Mouse (Mus musculus) brain, embryonic 14.5 days (tissue): ENCODE data around the gene Akr1c6. TPM values are rescaled to one million over a fixed set of nuclear protein-coding genes. Genes with fewer than 3 reads are reported as not detected.
"Not testable (repeated sequence)": the region's sequence is repeated elsewhere in the genome, so short reads cannot be mapped to it uniquely, and the experiment has no call there.

Experiments
- DNase-seq: peaks from one replicate; pipeline ENCODE4 v3.0.0-alpha.2; 2011; ENCODE audit warnings: low read depth
- CTCF ChIP-seq: fragments of 200-500 bp; IDR thresholded peaks from 2 replicates; pipeline ENCODE4 v1.5.1; 2012; ENCODE audit warnings: inconsistent platforms, mild to moderate bottlenecking, moderate library complexity, borderline replicate concordance; ENCODE audit not compliant: insufficient read depth, insufficient read length; ENCODE audit errors: extremely low read depth
- POLR2A ChIP-seq: fragments of 200-500 bp; IDR thresholded peaks from 2 replicates; pipeline ENCODE4 v1.6.1; 2012; ENCODE audit warnings: mild to moderate bottlenecking, inconsistent platforms, borderline replicate concordance; ENCODE audit not compliant: poor library complexity, insufficient read depth, insufficient read length, severe bottlenecking; ENCODE audit errors: extremely low read depth
- polyA plus RNA-seq: library from polyadenylated mRNA; depleted of rRNA; stranded (reverse); fragments of >200 nt; gene quantifications from 2 replicates; pipeline ENCODE4 v1.2.3, GENCODE M21; 2012; rRNA removed

Akr1c6 gene
- polyA plus RNA-seq = not detected in 2 replicates

DNA sequence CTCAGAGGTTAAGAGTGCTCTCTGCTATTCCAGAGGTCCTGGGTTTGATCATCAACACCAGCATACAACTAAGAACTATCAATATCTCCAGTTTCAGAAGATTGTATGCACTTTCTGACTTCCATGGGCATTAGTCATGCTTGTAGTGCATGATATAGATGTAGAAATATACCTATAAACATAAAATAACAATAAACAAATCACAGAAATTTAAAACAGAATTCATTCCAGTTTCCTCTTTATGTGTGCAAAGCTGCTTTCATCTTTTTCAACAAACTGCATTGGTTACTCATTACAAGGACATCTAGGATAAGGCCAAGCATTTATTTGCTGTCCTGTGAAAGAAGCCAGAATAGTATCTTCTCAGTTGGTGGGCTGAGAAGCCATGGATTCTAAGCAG is at the start of gene Akr1c6:
Akr1c6 (plus strand) TSS at position 301 of the 400 bp plus-strand sequence.
- TF ChIP-seq POLR2A (no peak), CTCF (no peak)
- DNase-seq = no peak

DNA sequence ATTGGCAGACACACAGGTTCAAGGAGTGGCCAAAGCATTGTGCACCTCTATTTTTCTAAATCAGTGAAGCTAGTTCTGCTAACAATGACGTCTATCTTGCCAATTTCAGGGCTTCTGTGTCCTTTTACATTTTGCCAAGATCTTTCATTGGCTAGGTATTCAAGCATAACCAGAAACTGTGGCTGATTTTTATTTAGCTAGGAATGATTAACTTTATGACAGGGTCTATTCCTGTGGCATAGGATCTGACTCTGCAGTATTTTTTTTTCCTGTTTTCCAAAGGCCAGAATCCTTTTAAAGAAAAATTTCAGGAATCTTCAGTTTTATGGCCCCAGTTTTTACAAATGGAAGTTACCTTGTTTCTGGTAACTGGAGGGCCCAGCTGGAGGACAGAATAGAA is 49.2 kb upstream of the Akr1c6 start:
- no peak for DNase-seq
- no peak for TF ChIP-seq POLR2A
- no peak for TF ChIP-seq CTCF

DNA sequence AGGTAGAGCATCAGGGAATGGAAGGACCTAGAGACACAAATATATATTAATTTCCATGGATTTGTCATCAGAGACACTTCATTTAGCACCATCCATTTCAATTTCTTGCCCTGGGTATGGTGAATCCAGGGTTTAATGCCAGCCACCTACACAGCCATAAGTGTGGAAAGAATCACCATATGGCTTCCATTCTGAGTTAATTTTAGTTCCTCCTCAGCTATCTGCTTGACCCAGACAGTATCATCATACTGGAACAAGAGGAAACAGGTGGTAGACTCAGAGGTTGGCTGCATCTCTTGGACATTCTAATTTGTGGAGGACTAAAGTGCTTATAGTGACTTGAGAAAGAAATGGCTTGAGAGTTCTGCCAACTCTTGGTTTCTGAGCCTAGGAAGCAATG is 48.6 kb upstream of the Akr1c6 start:
- TF ChIP-seq POLR2A (no peak), CTCF (no peak)
- no peak for DNase-seq

DNA sequence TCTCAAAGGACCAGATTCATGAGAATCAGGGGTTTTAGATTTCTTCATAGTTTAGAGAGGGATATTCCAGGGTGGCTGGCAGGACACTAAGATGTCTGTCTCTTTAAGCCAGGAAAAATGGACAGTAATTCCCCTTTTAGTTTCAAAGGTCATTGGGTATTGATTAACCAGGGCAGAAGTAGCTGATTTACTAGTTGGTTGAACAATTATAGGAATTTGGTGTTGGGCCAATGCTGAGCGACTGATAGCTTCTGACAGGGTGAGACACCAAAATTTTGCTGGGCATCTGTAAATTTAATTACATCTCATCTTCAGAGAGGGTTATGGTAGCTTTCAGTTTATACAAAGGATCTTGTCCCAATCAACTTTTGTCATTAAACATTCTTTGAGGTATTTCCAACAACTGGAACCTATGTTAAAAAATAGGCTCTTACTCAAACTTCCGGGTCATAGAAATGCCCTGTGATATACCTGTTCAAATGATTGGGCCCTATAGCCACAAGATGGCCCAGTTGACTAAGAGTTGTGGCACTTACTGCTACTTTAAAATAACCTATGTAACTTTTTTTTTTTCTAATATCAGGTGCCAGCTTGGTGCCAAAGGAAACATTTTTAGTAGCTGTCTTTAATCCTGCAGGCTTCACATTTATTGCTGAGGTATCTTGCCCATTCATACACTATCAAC is 45.2 kb upstream of the Akr1c6 start:
- TF ChIP-seq POLR2A (no peak), CTCF (no peak)
- no peak for DNase-seq

DNA sequence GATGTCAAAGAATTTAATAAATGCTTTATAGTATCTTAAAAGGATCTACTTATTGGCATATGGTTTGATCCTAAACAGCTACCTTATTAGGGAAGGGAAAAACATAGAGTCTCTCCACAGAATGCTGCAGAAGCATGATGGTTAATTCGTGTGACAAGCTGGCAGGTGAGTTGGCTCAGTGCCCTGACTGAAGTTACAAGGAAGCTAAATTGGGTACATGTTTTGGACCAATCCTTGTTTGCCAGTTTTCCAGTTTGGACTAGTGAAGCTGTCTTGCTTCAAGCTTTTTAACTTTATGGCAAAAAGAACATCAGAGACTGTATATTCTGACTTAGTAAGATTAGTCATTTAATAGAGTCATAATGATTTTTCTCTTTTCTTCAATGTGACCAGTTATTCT is 33.7 kb upstream of the Akr1c6 start:
- not testable (repeated sequence) for DNase-seq

DNA sequence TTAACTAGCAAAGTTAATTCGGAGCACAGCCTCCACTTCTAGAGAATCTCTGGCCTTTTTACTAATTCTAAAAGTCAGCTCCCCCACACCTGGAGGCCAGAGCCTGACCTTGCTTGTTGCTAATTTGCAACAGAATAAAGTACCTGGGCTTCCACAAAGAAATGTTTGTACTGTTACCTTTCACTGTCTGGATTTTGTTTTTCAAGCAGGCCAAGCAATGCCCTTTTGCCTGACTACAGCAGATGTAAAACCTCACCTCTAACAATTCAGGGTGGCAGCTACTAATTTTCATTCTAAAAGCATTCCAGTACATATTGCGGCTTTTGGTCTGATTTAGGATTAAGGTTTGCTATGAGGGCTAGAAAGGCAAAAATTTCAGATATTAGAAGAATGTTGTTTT is 33.3 kb upstream of the Akr1c6 start:
- no peak for TF ChIP-seq POLR2A
- TF ChIP-seq CTCF = no peak

DNA sequence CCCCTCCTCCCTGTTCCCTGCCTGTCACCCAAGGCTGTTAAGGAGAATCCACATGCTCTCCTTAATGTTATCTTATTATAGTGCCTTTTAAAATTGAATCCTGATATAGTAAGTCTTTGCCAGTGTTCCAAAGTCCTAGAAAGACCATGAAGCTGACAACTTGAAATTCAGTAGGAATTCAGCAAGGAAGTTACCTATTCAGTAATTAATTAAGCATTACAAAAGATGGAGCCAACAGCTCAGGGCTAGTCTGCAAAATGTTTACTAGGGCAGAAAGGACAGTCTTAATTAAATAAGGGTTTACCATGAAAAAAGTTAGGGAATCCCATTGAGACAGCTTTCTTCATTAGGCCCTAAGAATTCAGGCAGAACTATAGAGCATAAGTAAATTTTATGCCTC is 31.9 kb upstream of the Akr1c6 start:
- DNase-seq = no peak
- TF ChIP-seq CTCF (no peak), POLR2A (no peak)

More for the DNA sequence above, 33.3 kb upstream of the Akr1c6 start:
- DNase-seq = no peak

DNA sequence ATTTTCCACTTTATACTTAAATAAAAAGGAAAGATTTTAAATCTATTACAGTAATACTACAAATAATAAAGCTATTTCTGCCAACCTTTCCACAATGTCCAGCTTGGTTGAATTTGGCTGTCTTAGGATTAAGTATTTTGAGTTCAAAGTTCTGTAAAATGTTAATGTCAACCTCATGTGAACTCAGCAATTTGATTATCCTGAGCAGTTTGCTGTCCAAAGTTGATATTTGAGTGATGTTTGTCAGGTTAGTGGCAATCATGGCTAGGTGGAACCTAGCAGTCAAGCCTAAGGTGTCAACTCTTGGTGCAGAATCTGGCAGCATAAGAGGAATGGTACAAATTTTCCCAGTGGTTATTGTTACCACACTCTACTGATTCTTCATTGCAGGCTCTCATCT is 29.4 kb upstream of the Akr1c6 start:
- TF ChIP-seq POLR2A (no peak), CTCF (no peak)
- no peak for DNase-seq

DNA sequence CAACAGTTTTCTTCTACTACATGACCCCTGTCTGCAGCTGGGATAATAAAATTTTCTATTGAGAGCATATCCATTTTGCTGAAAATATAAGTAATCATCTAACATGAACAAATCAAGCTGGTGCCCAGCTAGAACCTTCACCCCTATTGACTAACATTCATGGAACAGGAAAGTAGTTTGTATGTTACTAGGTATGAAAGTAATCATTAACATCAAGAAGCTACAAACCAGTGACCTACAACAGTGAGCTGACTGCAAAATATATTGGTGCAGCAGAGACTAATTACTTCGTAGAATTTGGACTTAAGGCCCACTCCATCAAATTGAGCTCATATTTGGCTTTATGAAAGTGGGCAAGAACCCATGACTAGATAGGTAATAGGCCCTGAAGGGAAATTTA is 27.3 kb upstream of the Akr1c6 start:
- no peak for TF ChIP-seq CTCF
- no peak for TF ChIP-seq POLR2A

DNA sequence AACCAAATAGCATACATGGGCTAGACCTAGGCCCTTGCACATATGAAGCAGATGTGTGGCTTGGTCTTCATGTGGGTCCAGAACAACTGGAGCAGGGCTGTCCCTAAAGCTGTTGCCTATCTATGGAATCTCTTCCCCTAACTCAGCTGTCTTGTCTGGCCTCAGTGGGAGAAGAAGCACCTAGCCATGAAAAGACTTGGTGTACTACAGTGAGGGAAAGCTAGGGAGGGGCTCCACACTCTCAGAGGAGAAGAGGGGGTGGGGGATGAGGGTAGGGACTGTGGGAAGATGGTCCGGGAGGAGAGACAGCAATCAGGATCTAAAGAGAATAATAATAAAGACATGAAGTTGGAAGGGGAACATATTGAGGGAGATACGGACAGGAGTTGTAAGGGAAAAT is 5.5 kb upstream of the Akr1c6 start:
- DNase-seq = no peak
- TF ChIP-seq POLR2A (no peak), CTCF (no peak)

More for the DNA sequence above, 27.3 kb upstream of the Akr1c6 start:
- no peak for DNase-seq

DNA sequence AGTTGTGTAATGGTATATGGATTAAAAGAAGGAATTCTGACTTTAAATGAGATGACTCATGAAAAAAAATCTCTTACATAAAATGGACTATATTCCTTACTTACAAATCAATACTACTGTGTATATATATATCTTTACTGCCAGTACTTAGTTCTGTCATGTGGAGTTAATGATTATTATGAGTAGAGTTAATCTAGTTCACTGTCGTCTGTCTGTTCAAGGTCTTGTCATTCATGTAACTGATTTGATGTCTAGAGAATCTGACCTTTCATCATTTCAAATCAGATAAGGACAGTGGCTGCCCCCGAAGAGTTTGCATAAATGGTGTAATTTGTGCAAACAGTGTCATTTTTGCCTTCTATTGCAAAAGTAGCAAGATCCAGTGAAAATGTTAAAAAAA is 5.1 kb upstream of the Akr1c6 start:
- DNase-seq = no peak
- no peak for TF ChIP-seq POLR2A
- TF ChIP-seq CTCF = no peak

DNA sequence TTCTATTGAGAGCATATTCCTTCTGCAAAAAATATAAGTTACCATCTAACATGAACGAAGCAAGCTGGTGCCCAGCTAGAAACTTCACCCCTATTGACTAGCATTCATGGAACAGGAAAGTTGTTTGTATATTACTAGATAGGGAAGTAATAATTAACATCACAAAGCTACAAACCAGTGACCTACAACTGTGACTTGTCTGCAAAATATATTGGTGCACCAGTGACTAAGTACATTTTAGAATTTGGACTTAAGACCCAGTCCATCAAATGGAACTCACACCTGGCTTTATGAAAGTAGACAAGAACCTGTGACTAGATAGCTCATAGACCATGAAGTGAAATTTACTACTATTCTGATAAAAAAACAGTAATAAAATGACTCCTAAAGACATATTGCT is 3.0 kb upstream of the Akr1c6 start:
- no peak for DNase-seq
- TF ChIP-seq POLR2A = no peak

DNA sequence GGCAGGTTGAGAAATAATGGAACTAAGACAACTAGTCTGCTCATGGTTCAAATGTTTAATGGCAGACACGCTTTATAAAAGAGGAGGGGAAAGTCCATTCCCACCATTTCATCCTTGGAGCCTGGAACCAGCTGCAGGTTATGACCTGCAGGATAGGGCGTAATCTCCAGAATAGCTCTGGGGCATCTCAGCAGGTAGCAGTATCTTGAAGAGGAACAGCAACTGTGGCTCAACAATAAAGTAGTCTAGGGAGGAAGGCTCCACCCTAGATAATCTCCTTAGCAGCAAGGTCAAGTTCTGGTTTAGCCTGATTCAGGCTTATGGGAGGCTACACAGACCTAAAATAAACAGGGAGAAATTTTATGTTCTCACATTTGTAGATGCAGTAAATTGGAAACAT is 31.5 kb downstream of the Akr1c6 start:
- TF ChIP-seq CTCF (no peak), POLR2A (no peak)
- DNase-seq = no peak

DNA sequence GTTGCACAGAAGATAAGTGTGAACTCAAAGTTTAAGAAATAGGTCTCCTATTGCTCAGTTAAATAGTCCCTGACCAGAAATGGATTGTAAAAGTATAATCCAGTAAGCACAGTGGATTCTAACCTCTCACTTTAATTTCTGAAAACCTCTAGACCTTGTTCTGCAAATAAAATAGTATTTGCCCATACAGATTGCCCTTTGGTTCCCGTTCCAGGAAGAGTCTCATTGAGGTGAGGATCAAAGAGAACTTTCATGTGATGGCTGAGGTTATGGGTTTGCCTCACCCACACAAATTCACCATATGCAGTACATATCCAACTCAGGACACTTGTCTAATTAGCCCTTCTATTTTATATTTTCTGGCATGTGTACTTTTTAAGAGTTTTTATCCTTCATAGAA is 33.8 kb downstream of the Akr1c6 start:
- TF ChIP-seq POLR2A (no peak), CTCF (no peak)
- no peak for DNase-seq

Other genes starting within 250 kb of the Akr1c6 start
- gene Akr1c13, start 243.2 kb upstream of the Akr1c6 start, polyA plus RNA-seq = 0.64 and 1.6 TPM in 2 replicates
- gene Akr1c19, start 205.6 kb upstream of the Akr1c6 start, polyA plus RNA-seq = 2.6 TPM in 2 replicates
- 0.09 and 0.10 TPM in 2 replicates for gene Akr1c12, start 154.9 kb upstream of the Akr1c6 start, polyA plus RNA-seq
- not detected in 2 replicates for gene Akr1c20, start 89.0 kb downstream of the Akr1c6 start, polyA plus RNA-seq
- not detected in 2 replicates for gene Akr1c21, start 139.8 kb downstream of the Akr1c6 start, polyA plus RNA-seq
- 18.0 and 19.8 TPM in 2 replicates for gene Akr1e1, start 174.9 kb downstream of the Akr1c6 start, polyA plus RNA-seq